Mouse (Mus musculus) lung, adult 2 months (tissue): Measurements from ENCODE around the gene Olfr56.

Experiments
- CTCF ChIP-seq: fragments of 200-500 bp; IDR thresholded peaks from 2 replicates; pipeline ENCODE4 v1.5.1; 2011; ENCODE audit warnings: mild to moderate bottlenecking, low read length, control low read depth; ENCODE audit not compliant: insufficient read depth
- POLR2A ChIP-seq: fragments of 200-500 bp; IDR thresholded peaks from 2 replicates; pipeline ENCODE4 v1.6.1; 2011; ENCODE audit warnings: low read depth, mild to moderate bottlenecking, control low read depth, low read length, borderline replicate concordance; ENCODE audit errors: extremely low read depth

GRCm38 (mm10) chr11:49086858-49087361 lies 108.2 kb downstream of the Olfr56 start:
- TF ChIP-seq CTCF (no peak), POLR2A (peak; percentile 51; the same call in 1 of the 2 replicates)
